Mouse (Mus musculus): ENCODE results near the gene Ppt1. TPM values are rescaled to one million over a fixed set of nuclear protein-coding genes. Genes with fewer than 3 reads are reported as not detected.

Gene Ppt1
- total and polyA plus RNA-seq, 3 experiments = 13.1 to 19.9 TPM; not detected in 1

DNA sequence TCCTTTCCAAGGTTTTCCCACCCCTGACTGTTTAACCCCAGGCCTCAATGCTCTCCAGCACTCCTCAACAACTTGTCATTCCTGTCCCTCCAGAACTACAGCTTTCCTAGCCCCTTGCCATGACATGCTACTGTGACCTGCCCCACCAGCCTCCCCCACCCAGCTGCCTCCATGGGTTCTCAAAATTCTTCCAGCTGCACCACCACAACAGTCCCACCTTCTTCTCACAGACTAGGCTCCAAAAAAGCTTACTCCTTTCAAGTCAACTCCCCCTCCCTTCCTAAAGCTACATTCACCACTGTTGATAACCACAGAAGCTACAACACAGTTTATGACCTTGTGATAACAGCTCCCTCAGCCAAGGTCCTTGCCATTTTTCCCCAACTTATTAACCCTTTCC, 8.4 kb upstream of the Ppt1 start (continued):
- no peak for TF ChIP-seq MEF2A (IDR thresholded peaks at IDR 0.05; ENCODE audit: extremely low read depth, insufficient replicate concordance, low read depth, low read length, poor library complexity, severe bottlenecking)

DNA sequence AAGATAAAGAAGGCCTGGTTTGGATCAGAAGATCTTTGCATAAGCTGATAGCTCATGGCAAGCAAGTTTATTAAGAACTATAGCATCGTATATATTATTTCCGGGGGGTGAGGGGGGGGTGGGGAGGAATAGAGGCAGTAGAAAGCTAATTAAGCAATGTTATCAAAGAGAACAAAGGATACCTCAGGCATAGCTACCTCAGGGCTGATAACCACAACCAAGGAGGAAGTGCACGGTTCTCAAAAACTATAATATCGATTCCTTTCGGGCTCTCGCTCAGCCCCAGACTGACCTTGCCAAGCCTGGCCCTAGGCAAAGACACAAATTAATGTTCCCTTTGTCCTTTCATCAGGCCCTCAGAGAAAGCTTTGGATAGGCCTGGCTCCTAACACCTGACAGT, 6.7 kb upstream of the Ppt1 start:
- peak; percentile 46 for TF ChIP-seq GATA1 (IDR thresholded peaks at IDR 0.05; ENCODE audit: low read depth, low read length)
- no peak for TF ChIP-seq MAFK (IDR thresholded peaks at IDR 0.05; ENCODE audit: borderline replicate concordance, low read depth, low read length)
- peak; percentile 26 to 59; a peak in 2 of 4 replicates for TF ChIP-seq EP300 (IDR thresholded peaks at IDR 0.05; ENCODE audit: low read depth in 1 of 2, low read length in 2 of 2)
- no peak for TF ChIP-seq BHLHE40 (IDR thresholded peaks at IDR 0.05; ENCODE audit: borderline replicate concordance, low read depth, low read length)
- TF ChIP-seq POLR2AphosphoS2 (IDR thresholded peaks at IDR 0.05; ENCODE audit: low read length) = no peak
- no peak for TF ChIP-seq RAD21 (IDR thresholded peaks at IDR 0.05; ENCODE audit: low read depth, low read length)
- TF ChIP-seq MYB (IDR thresholded peaks at IDR 0.05; ENCODE audit: low read depth, low read length) = no peak
- TF ChIP-seq ZKSCAN1 (IDR thresholded peaks at IDR 0.05; ENCODE audit: low read depth, low read length) = no peak
- TF ChIP-seq TAL1 (IDR thresholded peaks at IDR 0.05; ENCODE audit: low read length) = no peak
- TF ChIP-seq MYC (IDR thresholded peaks at IDR 0.05; ENCODE audit: low read depth, low read length) = no peak
- TF ChIP-seq JUND (IDR thresholded peaks at IDR 0.05; ENCODE audit: low read depth, low read length) = no peak
- TF ChIP-seq CHD2 (IDR thresholded peaks at IDR 0.05; ENCODE audit: low read length) = no peak
- TF ChIP-seq SIN3A (IDR thresholded peaks at IDR 0.05; ENCODE audit: low read length) = no peak
- no peak for TF ChIP-seq KAT2A (conservative IDR thresholded peaks at IDR 0.05; ENCODE audit: low read depth, low read length)
- TF ChIP-seq NELFE (IDR thresholded peaks at IDR 0.05; ENCODE audit: low read depth, low read length) = no peak
- TF ChIP-seq ETS1 (IDR thresholded peaks at IDR 0.05; ENCODE audit: low read depth, low read length) = no peak
- 0 out of 2 replicates have a peak, but pooled peaks have one; percentile 31 for TF ChIP-seq TCF12 (IDR thresholded peaks at IDR 0.05; ENCODE audit: low read depth, low read length)
- TF ChIP-seq USF2 (IDR thresholded peaks at IDR 0.05; ENCODE audit: borderline replicate concordance in 1 of 2, insufficient read depth in 1 of 2, low read depth in 1 of 2, low read length in 2 of 2) = no peak

More for the DNA sequence above, 6.7 kb upstream of the Ppt1 start:
- peak; percentile 20 for DNase-seq (ENCODE audit: low read depth, low spot score)
- H3K9ac ChIP-seq (ENCODE audit: control insufficient read depth, low read depth, low read length, poor library complexity, severe bottlenecking) = no peak overlapping the region
- H3K79me2 ChIP-seq (ENCODE audit: control insufficient read depth, insufficient read depth, low read length, poor library complexity) = no peaks in the 10 kb centered on the region
- H3K27me3 ChIP-seq (ENCODE audit: control insufficient read depth in 1 of 2, insufficient read depth in 2 of 2, low read length in 2 of 2) = no peaks in the 10 kb centered on the region
- no peak overlapping the region for H3K27ac ChIP-seq (ENCODE audit: control insufficient read depth, low read depth, low read length)
- H3K4me3 ChIP-seq (ENCODE audit: control insufficient read depth in 1 of 2, insufficient read depth in 1 of 2, low read depth in 2 of 2, low read length in 2 of 2) = no peak overlapping the region
- peaks cover 18 to 24% of the 10 kb centered on the region in 2 experiments for H3K4me1 ChIP-seq (ENCODE audit: control insufficient read depth in 1 of 2, insufficient read depth in 2 of 2, low read length in 2 of 2)
- no peaks in the 10 kb centered on the region for H3K9me3 ChIP-seq (replicated peaks; ENCODE audit: insufficient read depth, low read length)
- peaks cover 0 to 24% of the 10 kb centered on the region in 2 experiments; a peak in 2 of 4 replicates for H3K36me3 ChIP-seq (ENCODE audit: control insufficient read depth in 1 of 2, insufficient read depth in 2 of 2, low read length in 2 of 2)
